Mouse (Mus musculus) erythroblast, adult 5-6 weeks (primary cell): ENCODE measurements around the gene Hemk1. TPM values are rescaled to one million over a fixed set of nuclear protein-coding genes. Genes with fewer than 3 reads are reported as not detected.

Source experiments
- ATAC-seq: replicated peaks from 2 replicates; pipeline ENCODE4 v1.8.0; 2016; ENCODE audit warnings: moderate number of reproducible peaks, mild to moderate bottlenecking, moderate TSS enrichment, inconsistent platforms; ENCODE audit not compliant: poor library complexity, low FRiP score, severe bottlenecking
- total RNA-seq, 2 experiments: library from RNA; stranded (forward) in 1 of 2; stranded (reverse) in 1 of 2; fragments of 150-400 nt in 1 of 2; fragments of 200-764, 138-1000 nt in 1 of 2; gene quantifications; 2 replicates each; pipeline versions ENCODE4 v1.2.3 to v1.2.4; 2015 to 2017; ENCODE audit warnings: low replicate concordance in 2 of 2

Hemk1 gene
- total RNA-seq (2015; ENCODE audit: low replicate concordance) (2.7 TPM in 1 of 2 replicates, not detected in the other), total RNA-seq (2017; ENCODE audit: low replicate concordance) (0.94 and 5.2 TPM in 2 replicates)

DNA sequence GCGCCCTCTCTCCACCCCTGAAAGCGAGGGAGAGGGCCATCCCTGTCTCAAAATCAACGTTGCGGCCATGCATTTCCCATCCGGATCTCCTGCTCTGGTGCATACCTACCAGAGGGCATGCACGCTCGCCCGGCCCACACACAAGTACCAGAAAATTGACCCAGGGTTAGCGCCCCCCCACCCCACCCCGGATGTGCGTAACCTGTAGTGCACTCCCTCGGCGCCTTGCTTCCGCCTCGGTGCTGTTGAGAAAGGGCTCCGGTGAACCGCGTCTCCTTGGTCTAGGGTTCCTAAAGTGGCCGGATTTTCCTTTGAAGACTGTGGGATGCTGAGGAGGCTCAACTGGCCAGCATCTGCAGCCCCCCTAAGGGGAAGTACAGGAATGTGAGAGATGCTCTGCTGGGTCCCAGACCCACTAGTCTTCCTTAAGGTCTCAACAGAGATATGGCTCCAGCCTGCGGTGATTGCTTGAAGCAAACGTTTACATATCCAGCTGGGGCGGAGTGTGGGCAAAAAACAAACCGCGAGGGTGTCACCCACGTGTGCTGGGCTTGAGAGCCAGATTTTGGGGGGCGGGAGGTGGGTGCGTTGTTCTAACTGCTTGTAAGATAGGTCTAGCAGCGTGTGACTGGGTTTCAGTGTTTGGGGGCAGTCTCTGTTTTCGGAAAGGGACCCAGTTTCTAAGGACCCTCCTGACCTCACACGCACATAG is at the start of gene Hemk1:
TSS of gene Hemk1 (minus strand) at position 179 of the 712 bp plus-strand sequence.
- no peak for ATAC-seq

DNA sequence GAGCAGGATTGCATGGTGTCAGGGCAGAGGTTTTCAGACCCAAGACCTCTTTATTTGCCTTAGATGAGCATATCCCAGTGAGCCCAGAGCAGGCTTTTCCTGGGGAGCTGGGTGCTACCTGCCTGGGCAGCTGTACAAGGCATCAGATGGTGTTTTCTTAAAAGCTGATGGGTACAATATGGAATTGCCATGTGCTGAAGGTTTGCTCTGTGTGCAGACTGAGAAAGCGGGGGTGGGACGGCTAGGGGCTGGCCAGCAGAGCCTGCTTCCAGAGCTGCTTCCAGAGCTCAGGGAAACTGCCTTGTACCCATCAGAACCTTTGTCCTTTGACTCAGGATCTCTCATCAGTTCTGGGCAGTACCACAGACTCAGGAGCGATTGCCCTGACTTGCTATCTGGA is 49.6 kb upstream of the Hemk1 start:
- no peak for ATAC-seq

DNA sequence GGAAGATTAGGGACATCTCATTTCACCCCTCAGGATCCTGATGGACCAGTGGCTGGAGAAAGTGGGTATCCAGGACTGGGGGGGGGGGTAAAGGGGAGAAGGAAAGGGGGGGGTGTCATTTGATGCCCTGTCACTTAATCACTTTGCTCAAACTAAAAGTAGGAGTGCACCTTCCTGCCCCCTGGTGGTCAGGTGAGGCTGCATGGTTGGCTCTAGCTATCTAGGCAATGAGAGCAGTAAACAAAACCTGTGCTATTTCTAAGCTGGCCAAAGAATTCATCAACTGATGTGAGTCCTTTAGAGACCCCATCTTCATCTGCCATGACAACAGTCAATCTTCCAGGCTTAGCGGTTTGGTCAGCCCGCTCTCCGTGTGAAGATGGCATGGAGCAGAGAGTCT is 48.6 kb upstream of the Hemk1 start:
- ATAC-seq = peak; percentile 75

DNA sequence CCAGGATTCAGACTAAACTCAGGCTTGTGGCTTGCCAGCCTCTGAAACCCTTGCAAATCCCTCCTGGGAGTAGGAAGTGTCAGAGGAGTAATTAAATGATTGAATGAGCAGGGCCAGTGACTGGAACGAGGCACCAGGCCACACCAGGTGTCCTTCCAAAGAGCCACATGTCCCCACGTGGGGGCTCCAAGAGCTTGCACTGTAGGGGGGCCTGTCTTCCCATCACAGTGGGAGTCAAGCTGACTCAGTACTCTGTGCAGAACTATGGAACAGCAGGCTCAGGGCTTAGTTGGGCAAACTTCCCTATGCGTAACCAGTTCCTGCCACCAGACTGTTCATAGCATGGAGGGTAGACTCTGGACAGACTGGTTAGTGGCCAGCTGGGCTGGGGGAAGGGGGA is 46.2 kb upstream of the Hemk1 start:
- no peak for ATAC-seq

DNA sequence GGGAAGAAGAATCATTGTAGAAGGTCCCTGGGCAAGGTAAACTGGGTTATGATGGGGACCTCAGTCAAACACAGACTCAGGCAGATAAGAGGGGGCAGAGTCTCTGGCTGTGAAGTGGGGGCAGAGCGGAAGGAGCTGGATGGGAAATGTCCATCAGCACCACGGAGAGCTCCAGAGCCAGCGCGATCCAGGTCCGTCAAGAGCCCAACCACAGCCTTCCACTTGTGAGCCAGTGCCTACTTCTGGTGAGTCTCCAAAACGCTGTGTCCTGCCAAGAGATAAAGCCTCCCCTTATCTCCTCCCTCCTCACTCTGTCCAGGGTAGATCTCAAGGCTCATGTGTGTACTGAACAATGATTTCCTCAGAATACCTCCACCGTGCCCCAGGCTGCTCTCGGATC is 43.6 kb upstream of the Hemk1 start:
- no peak for ATAC-seq

DNA sequence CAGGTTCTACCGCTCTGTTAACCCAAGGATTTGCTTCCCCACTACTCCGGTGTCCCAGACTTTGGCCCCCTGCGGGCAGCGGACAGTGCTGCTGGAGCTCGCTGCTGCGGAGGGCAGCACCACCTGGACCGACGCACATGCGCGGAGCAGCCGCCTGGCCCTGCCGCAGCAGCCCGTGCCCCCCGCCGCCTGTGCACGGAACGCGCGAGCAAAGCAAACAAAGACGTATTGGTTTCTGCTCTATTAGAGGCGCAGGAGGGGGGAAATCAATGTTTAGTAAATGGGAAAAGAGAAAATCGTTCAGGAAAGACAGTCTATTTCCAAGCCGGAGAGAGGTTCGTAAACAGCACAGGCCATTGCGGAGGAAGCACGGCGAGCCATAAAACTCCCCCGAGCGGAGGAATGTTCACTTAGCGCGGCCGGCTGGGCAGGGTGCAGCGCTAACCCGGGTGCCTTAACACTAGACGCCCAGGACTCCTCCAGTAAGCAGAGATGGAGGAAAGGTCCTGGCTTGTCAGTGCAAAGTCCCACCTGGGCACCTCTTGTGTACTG is 39.9 kb upstream of the Hemk1 start:
- no peak for ATAC-seq

DNA sequence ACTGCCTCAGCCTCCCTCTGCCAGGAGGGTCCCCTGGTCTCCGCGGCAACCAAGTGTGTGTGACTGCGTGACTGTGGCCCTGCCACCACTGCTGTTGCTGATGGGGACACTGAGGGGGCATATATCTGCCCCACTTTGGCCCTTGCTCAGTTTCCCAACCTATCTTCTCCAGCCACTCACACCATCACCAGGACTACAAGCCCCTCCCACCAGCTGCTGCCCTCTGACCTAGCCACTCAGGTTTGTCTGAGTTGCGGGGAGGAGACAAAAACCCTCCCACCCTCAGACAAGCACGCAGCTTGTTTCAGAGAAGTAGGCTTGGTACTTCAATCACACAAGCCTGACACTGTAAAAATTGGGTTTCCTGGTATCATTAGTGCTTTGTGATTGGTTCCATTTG is 37.3 kb upstream of the Hemk1 start:
- 0 out of 2 replicates have a peak, but pooled peaks have one; percentile 51 for ATAC-seq

DNA sequence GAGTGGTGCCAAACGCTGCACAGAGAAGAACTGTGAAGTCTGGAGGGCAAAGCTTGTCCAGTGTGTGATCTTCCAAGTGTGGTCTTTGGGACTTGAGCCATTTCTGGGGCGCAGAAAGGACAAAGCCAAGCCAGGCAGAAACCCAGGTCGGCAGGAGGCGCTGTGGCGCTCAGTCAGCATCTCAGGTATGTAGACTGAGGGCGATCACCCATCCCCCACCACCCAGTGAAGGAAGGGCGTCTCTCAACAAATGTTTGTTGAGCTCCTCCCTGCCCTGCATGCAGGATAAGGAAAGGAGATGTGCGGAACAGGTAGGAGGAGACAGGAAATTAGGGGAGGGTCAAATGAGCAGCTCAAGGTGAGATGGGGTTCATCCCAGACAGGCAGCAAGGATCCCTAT is 36.5 kb upstream of the Hemk1 start:
- ATAC-seq = 0 out of 2 replicates have a peak, but pooled peaks have one; percentile 16

DNA sequence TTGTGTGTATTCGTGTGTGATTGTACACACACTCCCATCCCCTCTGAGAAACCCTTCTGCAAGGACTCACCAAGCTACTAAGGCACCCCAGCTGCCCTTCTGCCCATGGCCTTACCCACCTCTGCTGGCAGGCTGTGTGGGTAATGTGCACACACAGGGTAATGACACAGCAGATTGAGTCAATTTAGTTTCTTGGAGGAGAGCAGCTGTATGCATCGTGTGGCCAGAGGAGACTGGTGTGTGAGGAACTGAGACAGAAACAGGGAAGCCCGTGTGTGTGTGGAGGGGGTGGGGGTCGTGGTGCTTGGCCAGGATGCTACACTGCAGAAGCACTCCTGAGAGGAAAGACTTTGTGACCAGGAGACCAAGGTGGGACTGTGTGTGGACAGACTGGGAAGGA is 34.3 kb upstream of the Hemk1 start:
- ATAC-seq = peak; percentile 53

DNA sequence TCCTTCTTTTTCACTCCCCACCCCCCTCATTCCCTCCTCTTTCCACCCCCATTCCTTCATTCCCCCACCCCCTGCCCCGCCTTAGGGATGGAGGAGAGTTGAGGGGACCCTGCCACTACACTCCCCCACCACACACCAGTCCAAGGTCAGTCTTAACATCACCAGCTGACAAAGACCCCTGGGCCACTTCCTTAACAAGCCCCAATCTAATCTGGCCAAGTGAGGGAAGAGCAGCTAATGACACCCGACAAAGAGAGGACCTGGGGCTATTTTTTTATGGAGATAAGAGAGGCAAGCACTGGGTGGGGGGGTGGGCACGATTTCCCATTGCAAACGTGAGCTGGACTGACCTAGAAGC is 31.9 kb upstream of the Hemk1 start:
- ATAC-seq = no peak

DNA sequence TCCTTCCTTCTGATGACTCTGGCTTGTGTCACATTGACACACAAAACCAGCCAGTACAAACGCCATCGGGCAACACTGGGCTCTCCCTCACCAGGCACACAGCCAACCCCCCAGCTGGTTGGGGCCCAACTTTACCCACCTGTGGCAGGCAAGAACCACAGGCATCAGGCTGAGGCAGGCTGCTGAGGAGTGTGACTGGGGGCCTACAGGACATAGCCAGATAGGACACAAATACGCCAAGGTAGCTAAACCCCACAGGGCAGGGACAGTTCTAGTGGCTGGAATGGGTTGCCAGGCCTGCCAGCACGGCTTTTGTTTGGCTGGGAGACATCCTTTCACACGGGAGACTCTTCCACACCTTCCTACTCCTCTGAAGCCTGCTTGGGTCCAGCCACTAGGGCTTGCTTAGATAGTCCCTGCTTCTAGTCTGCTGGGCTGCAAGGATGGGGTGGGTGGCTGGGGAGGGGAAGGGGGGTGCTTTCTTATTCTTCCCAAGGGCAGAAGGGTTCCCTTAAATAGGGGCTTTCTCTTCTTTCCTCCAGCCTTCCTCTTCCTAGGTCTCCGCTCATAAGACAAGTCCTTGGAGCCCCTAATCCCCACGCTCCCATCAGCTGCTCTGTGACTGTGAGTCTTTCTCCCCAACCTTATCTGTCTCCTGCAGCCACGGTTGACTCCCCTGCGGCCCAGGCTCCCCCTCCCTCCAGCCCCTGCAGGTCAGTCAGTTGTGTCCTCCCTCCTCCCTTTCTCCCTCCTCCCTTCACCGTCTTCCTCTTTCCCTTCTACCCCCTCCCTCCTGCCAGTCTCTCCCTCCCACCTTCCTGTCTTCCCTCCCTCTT is 31.3 kb upstream of the Hemk1 start:
- ATAC-seq = peak; percentile 83

DNA sequence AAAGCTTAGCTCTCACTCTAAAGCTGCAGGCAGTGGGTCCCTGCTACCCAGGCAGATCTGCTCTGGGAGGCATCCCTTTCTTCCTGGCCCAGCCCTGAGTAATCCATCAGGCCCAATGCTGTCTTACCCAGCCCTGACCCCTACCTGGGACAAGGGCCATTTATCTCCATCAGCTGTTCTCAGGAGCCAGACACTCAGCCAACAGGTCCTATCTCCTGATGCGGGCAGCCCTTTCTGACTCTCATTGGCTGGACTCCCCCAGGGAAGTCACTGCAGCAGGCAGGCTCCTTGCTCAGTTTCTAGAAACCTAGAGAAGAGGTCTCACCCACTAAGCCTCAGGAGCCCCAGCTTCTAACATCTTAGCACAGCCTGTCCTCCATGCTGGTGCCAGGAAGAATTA is 30.2 kb upstream of the Hemk1 start:
- ATAC-seq = peak; percentile 66

DNA sequence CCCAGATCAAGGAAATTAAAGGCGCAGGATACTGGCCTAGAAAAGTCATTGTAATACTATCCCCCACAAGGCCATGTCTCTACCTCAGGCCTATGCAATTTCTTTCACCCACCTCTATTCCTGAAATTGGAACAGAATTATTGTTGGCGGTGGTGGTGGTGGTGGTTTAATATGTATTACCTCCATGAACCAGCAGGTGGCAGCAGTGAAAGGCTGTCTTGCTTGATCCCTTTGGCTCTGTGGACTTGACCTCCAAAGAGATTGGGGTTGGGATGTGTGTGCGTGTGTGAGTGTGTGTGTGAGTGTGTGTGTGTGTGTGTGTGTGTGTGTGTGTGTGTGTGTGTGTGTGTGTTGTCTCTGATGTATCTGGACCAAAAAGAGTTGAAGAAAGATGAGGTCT is 28.5 kb upstream of the Hemk1 start:
- peak; percentile 53 for ATAC-seq

DNA sequence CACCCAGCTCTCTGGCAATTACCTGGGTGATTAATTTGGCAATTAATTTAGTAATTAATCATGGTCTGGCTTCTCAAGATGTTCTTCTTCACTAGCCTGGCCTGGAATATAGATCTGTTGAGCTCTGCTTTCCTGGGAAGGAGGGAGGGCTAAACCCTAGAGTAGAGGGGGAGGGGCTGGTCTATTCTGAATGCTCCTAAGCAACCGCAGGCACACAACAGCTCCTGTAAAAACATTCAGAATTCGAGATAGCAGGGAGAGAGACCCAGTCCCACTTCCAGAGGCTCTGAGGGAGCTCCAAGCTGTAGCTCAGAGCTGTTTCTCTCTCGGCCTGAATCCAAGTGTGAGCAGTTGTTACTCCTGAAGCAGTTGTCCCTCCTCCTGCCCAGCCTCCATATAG is 22.8 kb upstream of the Hemk1 start:
- no peak for ATAC-seq

DNA sequence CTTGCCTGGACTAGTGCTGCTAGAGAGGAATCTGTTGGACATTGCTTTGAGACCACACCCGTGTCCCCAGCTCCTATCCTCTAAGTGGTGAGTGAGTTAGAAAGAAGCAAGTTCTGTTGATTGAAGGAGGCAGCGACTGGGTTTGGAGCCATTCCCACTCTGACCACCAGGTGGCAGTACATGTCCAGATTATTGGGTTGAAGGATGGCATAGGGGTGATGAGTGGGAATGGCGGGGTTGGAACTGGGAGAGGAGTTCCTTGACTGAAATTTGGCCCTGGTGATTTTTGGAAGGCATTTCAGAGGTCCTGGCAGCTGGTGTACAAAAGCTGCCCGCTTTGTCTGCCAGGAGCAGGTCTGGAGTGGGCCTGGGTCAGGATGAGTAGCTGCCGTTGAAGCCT is 19.5 kb upstream of the Hemk1 start:
- peak; percentile 73 for ATAC-seq

DNA sequence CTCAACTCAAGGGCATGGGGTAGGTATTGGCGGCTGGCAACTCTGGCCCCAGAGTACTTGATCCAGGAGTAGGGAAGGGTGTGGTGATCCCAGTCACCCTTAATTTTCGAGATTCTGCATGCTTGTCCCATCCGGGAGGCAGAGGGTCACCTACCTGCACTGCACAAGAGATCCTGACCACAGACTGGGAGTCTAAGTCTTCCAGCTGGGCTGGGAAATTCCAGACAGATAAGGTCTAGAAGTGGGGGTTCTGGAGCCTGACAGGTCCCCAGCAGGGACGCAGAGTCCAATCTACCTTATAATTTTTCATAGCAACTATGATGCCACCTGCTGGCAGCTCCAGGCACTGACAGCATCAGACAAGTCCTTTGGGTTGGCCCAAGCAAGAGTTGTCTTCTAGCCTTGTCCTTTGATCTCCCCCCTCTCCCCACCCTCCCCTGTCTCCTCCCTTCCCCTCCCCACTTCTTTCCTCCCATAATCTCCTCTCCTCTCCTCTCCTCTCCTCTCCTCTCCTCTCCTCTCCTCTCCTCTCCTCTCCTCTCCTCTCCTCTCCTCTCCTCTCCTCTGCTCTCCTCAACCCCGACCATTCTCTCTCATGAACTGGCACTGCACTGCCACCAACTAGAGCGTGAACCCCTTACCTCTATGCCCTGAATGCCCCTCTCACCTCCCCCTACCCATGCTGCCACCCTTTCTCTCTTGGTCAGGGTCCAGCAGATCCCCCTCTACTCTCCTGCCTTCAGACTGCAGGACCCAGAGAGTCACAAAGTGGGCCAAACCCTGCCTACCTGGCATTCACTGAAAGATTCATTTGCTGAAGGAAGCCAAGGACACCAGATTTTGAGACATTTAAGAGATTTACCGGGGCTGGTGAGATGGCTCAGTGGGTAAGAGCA is 18.0 kb upstream of the Hemk1 start:
- ATAC-seq = peak; percentile 57; the same call in 1 of the 2 replicates

DNA sequence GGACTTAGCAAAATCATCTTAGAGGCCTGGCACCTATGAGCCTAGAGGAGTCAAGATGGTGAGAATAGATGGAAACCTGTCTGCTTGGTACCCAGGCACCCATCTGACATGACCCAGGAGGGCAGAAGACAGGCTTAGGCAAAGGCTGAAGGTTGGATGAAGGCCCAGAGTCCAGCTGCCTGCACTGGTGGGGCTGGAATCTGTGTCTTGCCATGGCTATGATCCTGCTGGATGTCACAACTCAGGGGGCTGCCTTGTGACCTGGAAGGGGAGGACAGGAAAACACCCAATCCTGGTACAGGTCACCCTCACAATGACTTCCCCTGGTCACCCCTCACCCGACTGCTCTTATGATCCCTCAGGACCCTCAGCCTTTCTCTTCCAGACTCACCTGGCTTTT is 16.7 kb upstream of the Hemk1 start:
- no peak for ATAC-seq

DNA sequence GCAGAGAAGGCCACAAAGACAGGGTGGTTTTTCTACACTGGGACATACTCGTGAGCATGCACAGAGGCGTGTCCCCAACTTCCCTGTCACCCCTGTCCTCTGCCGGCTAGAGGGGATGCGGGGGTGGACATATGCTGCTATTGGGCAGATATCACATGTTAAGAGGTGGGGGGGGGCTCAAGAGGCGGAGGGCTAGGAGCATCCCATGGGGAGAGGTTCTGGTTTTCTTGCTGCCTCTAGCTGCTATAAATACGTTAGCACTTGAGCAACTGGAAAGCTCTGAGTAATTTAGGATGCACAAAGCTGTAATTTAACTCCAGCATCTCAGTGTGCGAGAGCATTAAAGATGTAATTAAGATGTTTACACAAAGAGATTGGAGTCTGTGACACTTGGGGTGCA is 11.2 kb upstream of the Hemk1 start:
- ATAC-seq = no peak

DNA sequence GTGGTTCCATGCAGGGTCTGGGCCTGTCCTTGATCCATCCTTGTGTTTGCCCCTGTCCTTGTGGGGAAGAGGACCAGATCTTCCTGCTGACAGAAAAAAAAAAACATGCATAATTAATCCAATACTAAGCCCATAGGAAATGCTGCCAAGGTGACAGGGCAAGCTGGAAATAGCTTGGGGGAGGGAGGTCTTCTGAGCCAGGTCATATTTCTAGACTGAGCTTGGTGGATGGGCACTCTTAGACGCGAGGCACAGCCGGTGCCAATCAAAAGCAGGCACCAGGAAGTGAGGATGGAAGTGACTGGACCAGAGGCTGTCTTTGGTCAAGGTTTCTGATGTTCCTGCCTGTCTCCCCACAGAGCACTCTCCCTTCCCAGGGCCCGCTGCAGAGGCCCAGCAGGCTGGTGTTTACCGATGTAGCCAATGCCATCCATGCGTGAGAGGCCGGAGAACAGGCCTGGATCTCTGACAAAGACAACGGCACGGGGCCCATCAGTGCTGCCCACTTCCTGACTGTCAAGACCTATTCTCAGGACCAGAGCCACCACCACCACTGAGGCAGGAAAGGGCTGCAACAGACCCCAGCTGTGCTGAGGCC is 9.5 kb upstream of the Hemk1 start:
- no peak for ATAC-seq

DNA sequence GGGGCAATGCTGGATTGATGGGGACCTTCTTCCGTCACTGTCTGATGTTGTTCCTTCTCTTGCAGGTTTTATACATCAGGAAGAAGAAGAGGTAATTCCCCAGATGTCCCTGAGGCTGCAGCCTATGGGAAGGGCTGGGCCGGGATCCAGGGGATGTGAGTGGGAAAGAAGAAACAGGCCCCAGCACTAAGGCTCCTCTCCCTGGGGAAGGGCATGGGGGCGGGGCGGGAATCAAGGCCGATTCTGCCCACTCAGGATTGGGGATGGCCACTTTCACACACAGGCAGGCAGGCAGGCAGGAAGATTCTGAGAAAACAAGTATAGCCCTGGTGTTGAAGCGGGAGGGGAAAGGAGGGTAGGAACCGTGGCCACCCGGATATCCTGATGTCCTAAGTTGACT is 7.9 kb upstream of the Hemk1 start:
- ATAC-seq = no peak
